Mouse (Mus musculus) stomach, embryonic 15.5 days (tissue): ENCODE results near the gene Dlx3. TPM values are rescaled to one million over a fixed set of nuclear protein-coding genes. Genes with fewer than 3 reads are reported as not detected.

Source experiments
- ATAC-seq: fragments of 200-750 bp; cut with Nextera tagmentation; 2 replicates; pipeline ENCODE4 v1.8.0; 2017; ENCODE audit warnings: low read depth, moderate number of reproducible peaks, moderate TSS enrichment; ENCODE audit not compliant: insufficient read depth, low FRiP score
- H3K27ac ChIP-seq: fragments of 300-500 bp; sonication (generic); 2 replicates; pipeline ENCODE4 v1.5.1; 2015; ENCODE audit warnings: mild to moderate bottlenecking, inconsistent platforms
- H3K27me3 ChIP-seq: fragments of 300-500 bp; sonication (generic); replicated peaks from 2 replicates; pipeline ENCODE4 v1.6.1; 2015; ENCODE audit warnings: inconsistent platforms
- H3K36me3 ChIP-seq: fragments of 300-500 bp; sonication (generic); 2 replicates; pipeline ENCODE4 v1.6.1; 2015; ENCODE audit warnings: inconsistent platforms
- H3K4me1 ChIP-seq: fragments of 300-500 bp; sonication (generic); 2 replicates; pipeline ENCODE4 v1.6.1; 2015; ENCODE audit warnings: inconsistent platforms
- H3K4me2 ChIP-seq: fragments of 300-500 bp; sonication (generic); 2 replicates; pipeline ENCODE4 v1.6.1; 2015; ENCODE audit warnings: mild to moderate bottlenecking, inconsistent platforms
- H3K4me3 ChIP-seq: fragments of 300-500 bp; sonication (generic); replicated peaks from 2 replicates; pipeline ENCODE4 v1.5.1; 2015; ENCODE audit warnings: inconsistent platforms
- H3K9ac ChIP-seq: fragments of 300-500 bp; sonication (generic); 2 replicates; pipeline ENCODE4 v1.6.1; 2015; ENCODE audit warnings: inconsistent platforms
- H3K9me3 ChIP-seq: fragments of 300-500 bp; sonication (generic); 2 replicates; pipeline ENCODE4 v1.6.1; 2016; ENCODE audit warnings: inconsistent platforms
- WGBS: fragments of 180-500 bp; shearing (Covaris S2); methylation state at CpG from one replicate; pipeline ENCODE4 v1.1.7; 2015; 5-methylcytosine and 5-hydroxymethylcytosine counted together
- polyA plus RNA-seq: library from polyadenylated mRNA; unstranded; fragments of >200 nt; fragmentation: Nextera tagmentation; extraction: Ambion mirVana; gene quantifications from 2 replicates; pipeline ENCODE4 v1.2.1, GENCODE M21; 2015

Gene Dlx3
- polyA plus RNA-seq, 1 experiment from 2014 or later: 2.0 TPM

GRCm38 (mm10) chr11:95093077-95093476 is 26.8 kb upstream of the Dlx3 start:
- WGBS: 56% methylated on average over 5 of the region's 5 CpGs
- H3K4me3 ChIP-seq: no peak overlapping the region
- H3K9ac ChIP-seq: no peak overlapping the region
- peaks cover 16% of the 10 kb centered on the region for H3K4me1 ChIP-seq
- H3K36me3 ChIP-seq: no peaks in the 10 kb centered on the region
- no peak overlapping the region for H3K27ac ChIP-seq
- H3K27me3 ChIP-seq: no peaks in the 10 kb centered on the region
- H3K9me3 ChIP-seq: no peaks in the 10 kb centered on the region
- no peak for ATAC-seq
- no peak overlapping the region for H3K4me2 ChIP-seq

GRCm38 (mm10) chr11:95095596-95095995 is 24.3 kb upstream of the Dlx3 start:
- no peak for ATAC-seq
- Histone ChIP-seq H3K4me1 (peaks cover 36% of the 10 kb centered on the region), H3K4me3 (no peak overlapping the region), H3K9me3 (no peaks in the 10 kb centered on the region), H3K4me2 (no peak overlapping the region), H3K9ac (no peak overlapping the region), H3K36me3 (no peaks in the 10 kb centered on the region), H3K27me3 (no peaks in the 10 kb centered on the region), H3K27ac (no peak overlapping the region)
- WGBS: 85% methylated on average over 10 of the region's 10 CpGs

DNA sequence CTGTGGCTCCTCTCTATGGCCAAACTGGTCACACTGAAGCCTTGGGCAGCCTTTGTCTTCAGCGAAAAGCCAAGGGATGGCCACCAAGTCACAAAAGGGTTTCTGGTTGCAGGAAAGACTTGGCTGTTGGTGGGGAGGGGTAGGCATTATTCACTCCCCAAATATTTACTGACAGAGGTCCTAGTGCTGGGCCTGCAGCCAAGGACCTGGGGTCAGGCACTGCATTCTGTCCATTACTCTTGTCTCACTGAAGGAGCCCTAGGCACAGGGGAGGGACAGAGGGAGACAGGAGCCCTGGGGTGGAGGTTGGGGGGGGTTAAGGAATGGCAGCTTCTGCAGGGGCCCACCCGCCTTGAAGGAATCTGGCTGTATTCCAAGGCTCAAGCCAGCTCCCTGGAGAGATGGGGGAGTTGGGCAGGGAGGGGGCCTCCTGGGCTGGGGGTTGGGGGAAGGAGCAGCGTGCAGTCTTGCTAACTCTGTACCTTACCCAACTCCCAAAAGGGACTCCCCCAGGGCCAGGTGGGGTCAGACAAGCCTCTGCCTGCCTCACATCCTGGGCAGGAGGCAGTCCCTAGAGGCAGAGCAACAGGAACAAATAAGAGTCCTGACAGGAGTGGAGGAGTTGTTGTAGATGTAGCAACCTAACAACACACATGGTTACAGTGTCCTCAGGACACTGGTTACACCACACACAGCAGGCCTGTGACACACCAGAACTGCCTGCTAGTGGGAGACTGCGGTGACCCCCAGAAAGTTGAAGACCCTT is 23.1 kb upstream of the Dlx3 start:
- ATAC-seq: peak; percentile 77
- no peak overlapping the region for H3K4me3 ChIP-seq
- WGBS: 40% methylated on average over 4 of the region's 4 CpGs
- peak overlapping the region; percentile 25; the same call in 1 of the 2 replicates for H3K4me2 ChIP-seq
- no peaks in the 10 kb centered on the region for H3K27me3 ChIP-seq
- peak overlapping the region; percentile 75 for H3K27ac ChIP-seq
- H3K4me1 ChIP-seq: peaks cover 42% of the 10 kb centered on the region
- no peaks in the 10 kb centered on the region for H3K9me3 ChIP-seq
- no peaks in the 10 kb centered on the region for H3K36me3 ChIP-seq
- no peak overlapping the region for H3K9ac ChIP-seq

DNA sequence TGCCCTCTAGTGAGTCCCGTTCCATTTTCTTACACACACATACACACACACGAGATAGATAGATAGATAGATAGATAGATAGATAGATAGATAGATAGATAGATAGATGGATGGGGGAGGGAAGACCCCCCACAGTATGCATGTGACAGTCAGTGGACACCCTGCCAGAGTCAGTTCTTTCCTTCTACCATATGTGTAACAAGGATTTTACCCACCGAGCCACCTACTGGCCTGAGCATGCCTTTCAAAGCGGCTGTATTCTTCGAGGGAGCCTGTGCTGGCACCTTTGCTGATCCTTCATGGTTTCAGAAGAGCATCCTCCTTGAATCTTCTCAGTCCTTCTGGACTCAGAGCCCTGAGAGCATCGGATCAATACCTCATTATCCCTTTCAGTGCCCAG is 22.0 kb upstream of the Dlx3 start:
- H3K27me3 ChIP-seq: no peaks in the 10 kb centered on the region
- no peaks in the 10 kb centered on the region for H3K36me3 ChIP-seq
- WGBS: 57% methylated on average over 6 of the region's 6 CpGs
- peak overlapping the region; percentile 75 for H3K27ac ChIP-seq
- H3K4me1 ChIP-seq: peaks cover 42% of the 10 kb centered on the region
- no peak overlapping the region for H3K9ac ChIP-seq
- H3K4me2 ChIP-seq: no peak overlapping the region
- H3K4me3 ChIP-seq: no peak overlapping the region
- ATAC-seq: no peak
- H3K9me3 ChIP-seq: no peaks in the 10 kb centered on the region

DNA sequence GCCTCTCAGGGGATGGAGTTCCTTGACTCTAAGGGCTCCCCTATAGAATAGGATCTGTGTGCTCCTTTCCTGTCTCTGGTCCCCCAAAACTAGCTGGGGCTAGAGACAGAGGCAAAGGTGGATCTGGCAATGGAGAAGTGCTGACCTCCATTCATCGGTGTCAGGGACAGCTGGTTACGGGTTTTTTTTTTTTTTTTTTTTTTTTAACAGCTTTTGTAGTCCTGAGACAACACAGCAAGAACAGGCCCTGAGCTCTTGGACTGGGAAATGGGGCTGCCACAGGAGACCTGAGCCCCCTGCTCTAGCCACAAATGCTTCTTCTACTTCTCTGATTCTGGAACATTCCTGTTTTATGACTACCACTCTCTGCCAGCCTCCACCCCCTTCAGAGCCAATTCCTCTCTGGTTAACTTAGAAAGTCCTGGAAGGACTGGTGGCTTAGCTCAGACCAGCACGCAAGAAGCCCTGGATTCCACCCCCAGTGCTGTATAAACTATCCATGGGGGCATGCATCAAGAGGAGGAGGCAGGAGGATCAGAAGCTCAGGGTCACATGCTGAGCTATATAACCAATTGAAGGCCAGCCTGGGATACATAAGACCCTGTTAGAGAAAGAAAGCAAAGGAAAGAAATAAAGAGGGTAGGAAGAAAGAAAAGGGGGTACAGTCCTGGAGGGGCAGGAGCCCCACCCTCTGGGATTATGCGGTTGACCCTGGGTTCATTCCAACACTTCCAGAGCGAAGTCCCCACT is 21.4 kb upstream of the Dlx3 start:
- Histone ChIP-seq H3K9ac (no peak overlapping the region), H3K4me2 (no peak overlapping the region), H3K27ac (no peak overlapping the region), H3K9me3 (no peaks in the 10 kb centered on the region), H3K4me1 (peaks cover 42% of the 10 kb centered on the region), H3K36me3 (no peaks in the 10 kb centered on the region), H3K27me3 (no peaks in the 10 kb centered on the region), H3K4me3 (no peak overlapping the region)
- 71% methylated on average over 5 of the region's 5 CpGs for WGBS
- ATAC-seq: no peak

DNA sequence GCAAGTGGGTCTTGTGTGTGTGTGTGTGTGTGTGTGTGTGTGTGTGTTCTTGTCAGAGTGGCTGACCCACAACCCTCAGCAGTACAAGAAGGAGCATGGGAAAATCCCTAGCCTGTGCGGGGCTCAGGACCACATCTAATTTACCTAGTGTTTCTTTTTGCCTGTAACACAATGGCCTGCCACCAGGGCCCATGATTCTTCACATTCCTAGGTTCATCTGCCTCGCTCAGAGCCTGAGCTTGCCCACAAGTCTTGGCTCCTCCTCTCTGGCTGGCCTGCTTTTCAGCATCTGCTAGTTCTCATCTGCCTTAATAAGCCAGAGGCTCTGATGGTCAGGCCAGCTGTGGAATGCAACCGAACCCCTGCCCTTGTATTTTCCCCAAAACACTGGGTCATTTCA is 19.5 kb upstream of the Dlx3 start:
- no peaks in the 10 kb centered on the region for H3K9me3 ChIP-seq
- H3K4me3 ChIP-seq: no peak overlapping the region
- H3K9ac ChIP-seq: no peak overlapping the region
- no peaks in the 10 kb centered on the region for H3K36me3 ChIP-seq
- no peaks in the 10 kb centered on the region for H3K27me3 ChIP-seq
- H3K4me1 ChIP-seq: peaks cover 43% of the 10 kb centered on the region
- no peak overlapping the region for H3K4me2 ChIP-seq
- no peak for ATAC-seq
- peak overlapping the region; percentile 21; the same call in 1 of the 2 replicates for H3K27ac ChIP-seq
- 36% methylated on average over 3 of the region's 3 CpGs for WGBS

DNA sequence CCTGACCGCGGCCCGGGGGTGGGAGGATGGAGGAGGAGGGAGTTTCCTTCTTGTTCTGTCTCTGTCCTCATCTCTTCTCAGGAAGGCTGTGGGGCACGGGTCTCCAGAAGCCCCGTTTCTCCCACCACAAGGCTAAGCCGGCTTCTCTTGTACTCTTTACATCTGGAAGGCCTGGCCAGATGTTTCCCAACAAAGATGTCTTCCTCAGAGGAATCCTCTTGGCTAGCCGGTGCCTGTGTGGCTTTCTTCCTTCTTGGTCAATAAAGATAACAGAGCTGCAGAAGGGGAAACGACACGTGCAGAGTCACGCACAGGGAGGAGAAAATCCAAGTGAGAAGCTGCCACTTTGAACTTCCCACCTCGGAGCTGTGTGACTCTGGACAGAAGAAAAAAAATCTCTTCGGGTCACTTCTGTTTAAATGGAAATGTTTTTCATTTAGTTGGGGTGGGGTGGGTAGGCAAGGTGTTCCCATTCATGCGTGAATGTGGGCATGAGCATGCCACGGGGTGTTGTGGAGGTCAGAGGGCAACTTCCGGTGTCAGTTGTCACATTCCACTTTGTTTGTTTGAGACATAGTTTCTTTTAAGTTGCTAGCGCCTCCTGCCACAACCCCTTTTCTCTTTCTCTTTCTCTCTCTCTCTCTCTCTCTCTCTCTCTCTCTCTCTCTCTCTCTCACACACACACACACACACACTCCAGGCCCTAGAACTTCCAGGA is 18.7 kb upstream of the Dlx3 start:
- no peak for ATAC-seq
- H3K27me3 ChIP-seq: 0 out of 2 replicates have a peak, but pooled peaks cover 5% of the 10 kb centered on the region
- no peak overlapping the region for H3K4me2 ChIP-seq
- no peak overlapping the region for H3K4me3 ChIP-seq
- no peak overlapping the region for H3K9ac ChIP-seq
- H3K27ac ChIP-seq: no peak overlapping the region; the same call in 1 of the 2 replicates
- no peaks in the 10 kb centered on the region for H3K9me3 ChIP-seq
- no peaks in the 10 kb centered on the region for H3K36me3 ChIP-seq
- H3K4me1 ChIP-seq: peaks cover 49% of the 10 kb centered on the region
- 26% methylated on average over 16 of the region's 16 CpGs for WGBS

GRCm38 (mm10) chr11:95102161-95102904 is 17.6 kb upstream of the Dlx3 start:
- H3K9me3 ChIP-seq: no peaks in the 10 kb centered on the region
- no peak overlapping the region for H3K4me3 ChIP-seq
- ATAC-seq: no peak
- no peak overlapping the region for H3K27ac ChIP-seq
- H3K27me3 ChIP-seq: 0 out of 2 replicates have a peak, but pooled peaks cover 5% of the 10 kb centered on the region
- H3K4me2 ChIP-seq: no peak overlapping the region
- 88% methylated on average over 19 of the region's 19 CpGs for WGBS
- no peak overlapping the region for H3K9ac ChIP-seq
- H3K36me3 ChIP-seq: no peaks in the 10 kb centered on the region
- H3K4me1 ChIP-seq: peaks cover 44% of the 10 kb centered on the region

GRCm38 (mm10) chr11:95104266-95104665 is 15.7 kb upstream of the Dlx3 start:
- H3K4me2 ChIP-seq: no peak overlapping the region
- no peak overlapping the region for H3K9ac ChIP-seq
- no peak for ATAC-seq
- 0 out of 2 replicates have a peak, but pooled peaks cover 5% of the 10 kb centered on the region for H3K27me3 ChIP-seq
- no peaks in the 10 kb centered on the region for H3K9me3 ChIP-seq
- H3K36me3 ChIP-seq: no peaks in the 10 kb centered on the region
- no peak overlapping the region for H3K27ac ChIP-seq
- H3K4me1 ChIP-seq: peaks cover 29% of the 10 kb centered on the region
- WGBS: 47% methylated on average over 6 of the region's 6 CpGs
- no peak overlapping the region for H3K4me3 ChIP-seq

DNA sequence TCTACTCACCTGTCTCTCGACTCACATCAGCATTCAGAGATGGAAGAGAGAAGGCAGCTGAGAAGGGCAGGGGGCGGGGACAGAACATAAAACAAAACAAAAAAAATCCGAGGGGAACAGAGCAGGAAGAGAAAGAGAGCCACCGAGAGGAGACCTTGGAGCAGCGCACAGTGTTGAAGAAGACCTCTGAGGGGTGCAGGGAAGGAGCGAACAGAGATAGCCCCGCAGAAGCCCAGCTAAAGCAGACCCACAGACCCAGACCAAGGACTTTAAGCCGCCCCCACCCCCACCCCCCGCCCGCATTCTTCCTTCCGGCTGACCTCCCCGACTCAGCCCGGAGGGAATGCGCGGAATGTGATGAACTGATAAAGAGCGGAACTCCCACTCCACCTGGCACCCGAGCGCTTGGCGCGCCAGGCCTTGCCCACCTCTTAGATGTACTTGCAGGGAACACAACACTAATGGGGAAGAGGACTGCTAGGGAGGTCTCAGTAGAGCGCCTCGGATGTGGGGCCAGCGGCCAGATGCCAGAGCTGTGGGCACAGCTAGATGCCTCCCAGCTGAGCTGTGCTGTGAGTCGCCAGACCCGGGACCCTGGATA is 14.5 kb upstream of the Dlx3 start:
- peak overlapping the region; percentile 12 for H3K4me3 ChIP-seq
- H3K9me3 ChIP-seq: no peaks in the 10 kb centered on the region
- H3K4me2 ChIP-seq: peak overlapping the region; percentile 45
- 0 out of 2 replicates have a peak, but pooled peaks cover 5% of the 10 kb centered on the region for H3K27me3 ChIP-seq
- 0 out of 2 replicates have a peak overlapping the region, but pooled peaks have one; percentile 21 for H3K27ac ChIP-seq
- WGBS: 8% methylated on average over 25 of the region's 25 CpGs
- peaks cover 20% of the 10 kb centered on the region for H3K4me1 ChIP-seq
- no peak overlapping the region for H3K9ac ChIP-seq
- ATAC-seq: peak; percentile 29; the same call in 1 of the 2 replicates
- no peaks in the 10 kb centered on the region for H3K36me3 ChIP-seq
